10 mouse cellular contexts compared by ENCODE assay signal in genomic region chr8:126297284-126297845, GRCm38 (mm10). TPM values are rescaled to one million over a fixed set of nuclear protein-coding genes. Genes with fewer than 3 reads are reported as not detected.
DNase-seq lines count a peak whose midpoint lies in the region; ATAC-seq and TF ChIP-seq lines count a peak whose summit lies in the region.
"Had no signal": no experiment of that assay in that cellular context is flagged by ENCODE, and none has a peak within 500 bp of the region (broad histone marks: within the 10 kb centered on the region; RNA-seq: fewer than 3 reads in every experiment).

No protein-coding gene starts in this region.

- H3K4me1 ChIP-seq in hindbrain, embryonic 10.5 days (replicated peaks): peaks cover 18% of the 10 kb centered on the region
- H3K4me1 ChIP-seq in hindbrain, embryonic 12.5 days: peaks cover 9% of the 10 kb centered on the region
- no peaks in the 10 kb centered on the region; a peak in 1 of 4 replicates for H3K4me1 ChIP-seq in ES-E14 (ENCODE audit: control insufficient read depth in 2 of 2, insufficient read depth in 2 of 2, low read length in 2 of 2, poor library complexity in 1 of 2)
- H3K4me1 ChIP-seq in forebrain, embryonic 16.5 days (replicated peaks; ENCODE audit: control insufficient read depth, insufficient read depth, low read length): peaks cover 6% of the 10 kb centered on the region

- no peak overlapping the region for H3K4me2 ChIP-seq in hindbrain, embryonic 12.5 days (replicated peaks)
- no peak overlapping the region for H3K4me2 ChIP-seq in forebrain, embryonic 16.5 days (ENCODE audit: low read length)

- no peak for ATAC-seq in hindbrain, embryonic 12.5 days (ENCODE audit: low FRiP score)
- peak; percentile 53; the same call in 1 of the 2 replicates for ATAC-seq in cerebellum, adult (ENCODE audit: insufficient number of reproducible peaks, low FRiP score, low TSS enrichment)
- ATAC-seq in forebrain, embryonic 16.5 days: peak; percentile 35; the same call in 1 of the 2 replicates

- no peaks in the 10 kb centered on the region for H3K9me3 ChIP-seq in hindbrain, embryonic 10.5 days
- H3K9me3 ChIP-seq in hindbrain, embryonic 12.5 days (replicated peaks): no peaks in the 10 kb centered on the region
- no peaks in the 10 kb centered on the region for H3K9me3 ChIP-seq in ES-E14 (ENCODE audit: control insufficient read depth, insufficient read depth, low read depth, low read length)
- H3K9me3 ChIP-seq in forebrain, embryonic 16.5 days (ENCODE audit: control insufficient read depth, low read length): no peaks in the 10 kb centered on the region
- H3K9me3 ChIP-seq: limb, embryonic 13.5 days; stomach, embryonic 15.5 days had no signal

- TF ChIP-seq CTCF in left cerebral cortex, adult 2 months (IDR thresholded peaks at IDR 0.05): peak; percentile 80

- 52% methylated on average over 1 of the region's 1 CpGs for WGBS in hindbrain, embryonic 10.5 days
- WGBS in hindbrain, embryonic 12.5 days: 26% methylated on average over 1 of the region's 1 CpGs
- 35% methylated on average over 1 of the region's 1 CpGs for WGBS in forebrain, embryonic 16.5 days

- H3K27me3 ChIP-seq in hindbrain, embryonic 10.5 days (ENCODE audit: insufficient read depth, poor library complexity, severe bottlenecking): peaks cover 45% of the 10 kb centered on the region
- peaks cover 39% of the 10 kb centered on the region for H3K27me3 ChIP-seq in hindbrain, embryonic 12.5 days
- peaks cover 12% of the 10 kb centered on the region for H3K27me3 ChIP-seq in forebrain, embryonic 16.5 days (replicated peaks; ENCODE audit: control insufficient read depth, insufficient read depth, low read length)

- H3K27ac ChIP-seq in hindbrain, embryonic 10.5 days: no peak overlapping the region
- H3K27ac ChIP-seq in hindbrain, embryonic 12.5 days: no peak overlapping the region
- no peak overlapping the region for H3K27ac ChIP-seq in ES-E14 (ENCODE audit: insufficient read depth, low read depth, low read length, poor library complexity, severe bottlenecking)
- no peak overlapping the region for H3K27ac ChIP-seq in forebrain, embryonic 16.5 days (ENCODE audit: low read length)
- no peak overlapping the region for H3K27ac ChIP-seq in left cerebral cortex, adult 2 months
- H3K27ac ChIP-seq: limb, embryonic 13.5 days; stomach, embryonic 15.5 days had no signal

- intact Hi-C loops in left cerebral cortex, adult 2 months (cut with DNase I): loop anchor here (1.0 kb wide), 1 partner anchor 85 kb away; no protein-coding TSS in a partner anchor

- peak; percentile 44 for DNase-seq in hindbrain, embryonic 10.5 days (ENCODE audit: low spot score)
- DNase-seq in ES-E14 (ENCODE audit: low read depth, low spot score): peak; percentile 68
- DNase-seq in left cerebral cortex, adult 2 months (ENCODE audit: extremely low spot score in 1 of 2, low spot score in 2 of 2): peak; percentile 52 to 58
- peak; percentile 24 for DNase-seq in naive thymus-derived CD4-positive, alpha-beta T cell, adult 2 months (ENCODE audit: low read depth)
- no peak for DNase-seq in natural killer cell, adult 2 months (ENCODE audit: low spot score in 2 of 2)

- in situ Hi-C loops in ES-E14 (cut with MboI; ENCODE audit: low sequenced_read_pairs in 2 of 2, unreplicated experiment in 2 of 2): no loop called here

- H3K4me3 ChIP-seq in hindbrain, embryonic 10.5 days: no peak overlapping the region
- H3K4me3 ChIP-seq in hindbrain, embryonic 12.5 days: no peak overlapping the region
- no peak overlapping the region for H3K4me3 ChIP-seq in ES-E14 (ENCODE audit: insufficient read depth in 1 of 2, low read depth in 1 of 2, low read length in 2 of 2, poor library complexity in 1 of 2, severe bottlenecking in 1 of 2)
- H3K4me3 ChIP-seq in forebrain, embryonic 16.5 days (replicated peaks; ENCODE audit: low read length): no peak overlapping the region
- no peak overlapping the region for H3K4me3 ChIP-seq in left cerebral cortex, adult 2 months

- no peaks in the 10 kb centered on the region for H3K36me3 ChIP-seq in hindbrain, embryonic 10.5 days
- no peaks in the 10 kb centered on the region for H3K36me3 ChIP-seq in hindbrain, embryonic 12.5 days
- no peaks in the 10 kb centered on the region for H3K36me3 ChIP-seq in ES-E14 (ENCODE audit: control insufficient read depth, insufficient read depth, low read length, poor library complexity, severe bottlenecking)
- H3K36me3 ChIP-seq in forebrain, embryonic 16.5 days (ENCODE audit: control insufficient read depth, insufficient read depth): no peaks in the 10 kb centered on the region
- H3K36me3 ChIP-seq: limb, embryonic 13.5 days; stomach, embryonic 15.5 days had no signal

- no peak overlapping the region for H3K9ac ChIP-seq in hindbrain, embryonic 12.5 days
- no peak overlapping the region for H3K9ac ChIP-seq in ES-E14 (ENCODE audit: insufficient read depth, low read depth, low read length, poor library complexity, severe bottlenecking)
- no peak overlapping the region for H3K9ac ChIP-seq in forebrain, embryonic 16.5 days (replicated peaks; ENCODE audit: low read depth, low read length)

TF ChIP-seq in ES-E14, 5 proteins besides CTCF, POLR2A, EP300 and RAD21:
- TF ChIP-seq HCFC1 (IDR thresholded peaks at IDR 0.05; ENCODE audit: borderline replicate concordance, insufficient read depth, low read length) (no peak), ZC3H11A (IDR thresholded peaks at IDR 0.05; ENCODE audit: borderline replicate concordance, low read depth, low read length) (peak; percentile 26; the same call in 1 of the 2 replicates)

RNA-seq across cellular contexts. Expression of gene Slc35f3, which starts 1.0 kb away (rescaled TPM):
- 0.06 and 0.10 TPM in 2 replicates for polyA plus RNA-seq in hindbrain, embryonic 10.5 days (2016; fragmentation: Nextera tagmentation; extraction: Ambion mirVana)
- 0.44 and 0.56 TPM in 2 replicates for polyA plus RNA-seq in hindbrain, embryonic 12.5 days (2016; fragmentation: Nextera tagmentation; extraction: Ambion mirVana)
- total RNA-seq in ES-E14 (2012; rRNA removed): 0.18 and 0.21 TPM in 2 replicates
- 1.0 and 1.2 TPM in 2 replicates for polyA plus RNA-seq in forebrain, embryonic 16.5 days (2015; fragmentation: Nextera tagmentation; extraction: Ambion mirVana)
- total RNA-seq in left cerebral cortex, adult 2 months (2021): 10 to 100 TPM; 36.9 to 42.5 TPM

Comparison
In these comparisons a context has a peak if more than half of its experiments do, and no peak if none do; other contexts are left out.
1. DNase-seq: peak in hindbrain, embryonic 10.5 days (single experiment), ES-E14 (single experiment), left cerebral cortex, adult 2 months (2 of 2) and naive thymus-derived CD4-positive, alpha-beta T cell, adult 2 months (single experiment); none in natural killer cell, adult 2 months (0 of 2).